Mouse (Mus musculus) forelimb bud, embryonic 11.5 days (tissue): ENCODE results near the gene Zcchc12.
A peak's percentile ranks its signal among the peaks of the same experiment; 100 is the strongest.

Experiments used
- DNase-seq: peaks from one replicate; pipeline ENCODE4 v3.0.0-alpha.2; 2012; ENCODE audit warnings: low read depth, low spot score

Gene Zcchc12

GRCm38 (mm10) chrX:36195736-36196525, at the start of gene Zcchc12:
Gene Zcchc12 (plus strand): TSS chrX:36195904.
- DNase-seq, result peak; percentile 30

- DNase-seq, result no peak
Measured at GRCm38 (mm10) chrX:36146746-36147145, 49.0 kb upstream of the Zcchc12 start.

GRCm38 (mm10) chrX:36150100-36150499, 45.6 kb upstream of the Zcchc12 start:
- DNase-seq, result no peak

GRCm38 (mm10) chrX:36156677-36157076, 39.0 kb upstream of the Zcchc12 start:
- DNase-seq, result no peak

- DNase-seq, result no peak
Measured at GRCm38 (mm10) chrX:36161567-36161966, 34.1 kb upstream of the Zcchc12 start.

- DNase-seq, result peak; percentile 27
Measured at GRCm38 (mm10) chrX:36183625-36184024, 12.1 kb upstream of the Zcchc12 start.

- no peak for DNase-seq
Measured at GRCm38 (mm10) chrX:36186036-36186435, 9.7 kb upstream of the Zcchc12 start.

- no peak for DNase-seq
Measured at GRCm38 (mm10) chrX:36186443-36186842, 9.3 kb upstream of the Zcchc12 start.

- DNase-seq, result peak; percentile 37
Measured at GRCm38 (mm10) chrX:36193951-36194350, 1.8 kb upstream of the Zcchc12 start.

- no peak for DNase-seq
Measured at GRCm38 (mm10) chrX:36209554-36209953, 13.8 kb downstream of the Zcchc12 start.

GRCm38 (mm10) chrX:36211216-36211615, 15.5 kb downstream of the Zcchc12 start:
- DNase-seq, result no peak

GRCm38 (mm10) chrX:36221366-36221765, 25.7 kb downstream of the Zcchc12 start:
- no peak for DNase-seq

- DNase-seq, result peak; percentile 57
Measured at GRCm38 (mm10) chrX:36225777-36226176, 30.1 kb downstream of the Zcchc12 start.

GRCm38 (mm10) chrX:36226577-36226976, 30.9 kb downstream of the Zcchc12 start:
- DNase-seq, result peak; percentile 17

- no peak for DNase-seq
Measured at GRCm38 (mm10) chrX:36228861-36229260, 33.2 kb downstream of the Zcchc12 start.

GRCm38 (mm10) chrX:36229273-36229672, 33.6 kb downstream of the Zcchc12 start:
- no peak for DNase-seq

- DNase-seq, result no peak
Measured at GRCm38 (mm10) chrX:36235652-36236051, 39.9 kb downstream of the Zcchc12 start.
